Mouse (Mus musculus) mesoderm, embryonic 11.5 days (tissue): ENCODE data around the gene Fam167b.

Source experiments
- DNase-seq: peaks from one replicate; pipeline ENCODE4 v3.0.0-alpha.2; 2012; ENCODE audit warnings: low read depth, low spot score

Fam167b gene

GRCm38 (mm10) chr4:129608426-129609025 is 30.2 kb upstream of the Fam167b start:
- peak; percentile 89 for DNase-seq

DNA sequence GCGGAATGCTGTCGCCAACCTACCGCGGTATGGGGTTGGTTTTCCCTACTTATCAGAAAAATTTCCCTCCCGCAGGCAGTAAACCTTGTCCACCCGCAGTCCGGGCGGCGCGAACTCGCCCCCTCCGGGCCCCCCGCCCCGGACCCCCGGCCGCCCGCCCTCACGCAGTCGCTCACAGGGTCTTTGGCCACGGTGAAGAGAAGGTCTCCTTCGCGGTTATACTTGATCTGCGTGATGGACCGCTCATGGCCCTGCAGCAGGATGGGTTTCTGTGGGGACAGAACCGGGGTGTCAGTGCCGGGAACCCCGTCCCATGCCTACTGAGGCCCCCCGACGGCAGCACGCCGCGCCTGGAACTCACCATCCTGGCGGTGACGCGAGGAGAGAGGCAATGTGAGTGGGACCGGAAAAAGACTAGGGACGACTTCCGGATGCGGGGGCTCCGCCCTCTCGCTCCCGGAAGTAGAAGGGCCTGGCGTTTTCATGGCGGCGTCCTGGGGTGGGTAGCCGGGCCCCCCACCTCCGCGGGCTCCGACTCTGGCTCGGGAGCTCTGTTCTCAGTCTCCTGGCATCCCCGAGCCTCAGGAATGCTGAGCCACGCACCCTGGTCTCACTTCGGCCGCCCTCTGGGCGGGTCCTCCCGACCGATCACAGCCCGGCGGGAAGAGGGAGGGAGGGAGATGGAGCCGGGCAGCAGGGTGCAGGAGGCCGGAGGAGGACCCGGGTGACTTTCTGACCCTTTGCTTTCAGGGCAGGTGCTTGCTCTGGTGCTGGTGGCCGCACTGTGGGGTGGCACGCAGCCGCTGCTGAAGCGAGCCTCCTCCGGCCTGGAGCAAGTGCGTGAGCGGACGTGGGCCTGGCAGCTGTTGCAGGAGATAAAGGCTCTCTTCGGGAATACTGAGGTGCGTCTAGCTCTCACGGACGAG is 22.1 kb upstream of the Fam167b start, which contains the start of the genes Eif3i and Tmem234:
Gene Eif3i, minus strand, starts transcription at position 416 of the 926 bp plus-strand sequence.
Gene Tmem234, plus strand, starts transcription at position 436 of the 926 bp plus-strand sequence.
- peak; percentile 87 for DNase-seq

DNA sequence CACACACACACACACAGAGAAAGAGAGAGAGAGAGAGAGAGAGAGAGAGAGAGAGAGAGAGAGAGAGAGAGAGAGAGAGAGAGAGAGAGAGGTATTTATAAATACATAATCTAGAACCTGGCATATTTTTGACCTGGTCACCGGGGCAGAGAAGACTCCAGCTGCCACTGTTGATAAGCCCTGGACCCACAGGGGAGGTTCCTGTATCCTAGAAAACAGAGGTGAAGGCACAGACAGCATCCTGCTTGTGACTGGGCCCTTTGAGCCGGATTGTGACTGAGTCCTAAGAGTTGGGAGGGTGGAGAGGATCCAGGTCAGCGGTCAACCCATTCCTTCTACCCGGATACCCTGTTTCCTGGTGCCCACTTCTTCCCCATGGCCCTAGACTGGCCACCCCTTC is 10.5 kb upstream of the Fam167b start:
- no peak for DNase-seq

DNA sequence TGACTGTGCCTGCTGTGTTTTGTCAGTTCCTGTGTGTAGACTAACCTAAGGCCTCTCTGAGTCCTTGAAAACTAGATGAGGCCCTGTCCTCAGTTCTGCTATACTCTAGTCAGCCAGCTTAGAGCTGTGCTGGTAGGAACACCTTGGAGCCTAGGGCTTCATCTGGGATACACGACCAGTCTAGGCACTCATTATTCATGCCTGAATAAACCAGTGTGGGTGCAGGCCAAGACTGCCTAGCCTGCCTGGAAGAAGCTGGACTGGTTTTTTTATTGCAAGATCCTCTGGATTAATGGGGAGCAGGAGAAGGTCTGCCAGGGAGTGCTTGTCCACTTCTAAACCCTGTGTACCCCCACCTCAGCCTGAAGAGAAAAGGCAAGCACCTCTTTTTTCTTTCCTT is 8.6 kb upstream of the Fam167b start:
- DNase-seq, result no peak

DNA sequence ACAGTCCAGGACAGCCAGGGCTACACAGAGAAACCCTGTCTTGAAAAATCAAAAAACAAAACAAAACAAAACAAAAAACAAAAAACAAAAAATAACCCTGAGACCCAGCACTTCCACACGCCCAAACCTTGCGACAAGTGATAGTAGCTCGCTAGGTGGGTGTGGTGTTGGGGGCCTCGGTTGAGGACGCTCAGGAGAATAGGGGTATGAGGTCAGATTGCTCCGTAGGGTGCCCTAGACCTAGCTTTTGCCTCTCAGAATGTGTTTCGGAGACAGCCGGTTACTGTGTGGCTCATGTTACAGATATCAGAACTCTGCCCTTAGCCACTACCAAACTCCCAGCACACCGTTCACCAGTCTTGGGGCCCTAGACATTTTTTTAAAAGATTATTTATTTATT is 7.4 kb upstream of the Fam167b start:
- DNase-seq, result no peak

GRCm38 (mm10) chr4:129584884-129585608 is 6.7 kb upstream of the Fam167b start:
- DNase-seq, result peak; percentile 76

DNA sequence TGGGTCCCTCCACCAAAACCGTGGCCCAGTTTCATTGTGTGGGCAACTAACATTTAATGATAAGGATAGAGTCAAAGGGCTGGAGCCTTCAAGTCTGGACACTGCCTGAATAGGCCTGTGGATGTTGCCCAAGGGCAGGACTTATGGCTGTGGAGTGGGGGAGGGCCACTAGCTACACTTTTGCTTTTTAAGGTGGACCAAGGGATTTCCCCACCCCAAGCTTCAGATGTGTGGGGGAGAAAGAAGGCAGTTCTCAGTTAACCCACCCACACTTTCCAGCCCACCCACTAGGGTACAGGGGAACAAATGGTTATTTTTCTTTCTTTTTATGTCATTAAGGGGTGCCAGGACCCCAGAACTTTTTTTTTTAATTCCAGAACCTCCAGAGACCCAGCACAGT is 6.0 kb upstream of the Fam167b start:
- no peak for DNase-seq

- DNase-seq, result no peak
These were observed 3.9 kb upstream of the Fam167b start for GRCm38 (mm10) chr4:129582251-129582650.

GRCm38 (mm10) chr4:129580347-129580746 is 2.0 kb upstream of the Fam167b start:
- no peak for DNase-seq

DNA sequence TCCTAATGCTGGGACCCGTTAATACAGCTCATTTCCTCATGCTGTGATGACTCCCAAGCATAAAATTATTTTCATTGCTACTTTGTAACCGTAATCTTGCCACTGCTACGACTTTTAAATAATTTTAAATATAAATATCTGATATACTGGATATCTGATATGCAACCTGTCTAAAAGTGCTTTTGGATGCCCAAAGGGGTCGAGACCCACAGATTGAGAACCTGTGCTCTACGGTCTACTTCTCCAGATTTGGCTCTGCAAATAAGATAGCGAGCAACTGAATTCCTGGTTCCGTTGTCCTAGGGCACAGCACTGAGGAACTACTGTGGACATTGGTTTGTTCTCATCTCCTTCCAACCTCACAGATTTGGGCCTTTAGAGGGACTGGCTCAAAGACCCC is 661 bp downstream of the Fam167b start:
- no peak for DNase-seq

DNA sequence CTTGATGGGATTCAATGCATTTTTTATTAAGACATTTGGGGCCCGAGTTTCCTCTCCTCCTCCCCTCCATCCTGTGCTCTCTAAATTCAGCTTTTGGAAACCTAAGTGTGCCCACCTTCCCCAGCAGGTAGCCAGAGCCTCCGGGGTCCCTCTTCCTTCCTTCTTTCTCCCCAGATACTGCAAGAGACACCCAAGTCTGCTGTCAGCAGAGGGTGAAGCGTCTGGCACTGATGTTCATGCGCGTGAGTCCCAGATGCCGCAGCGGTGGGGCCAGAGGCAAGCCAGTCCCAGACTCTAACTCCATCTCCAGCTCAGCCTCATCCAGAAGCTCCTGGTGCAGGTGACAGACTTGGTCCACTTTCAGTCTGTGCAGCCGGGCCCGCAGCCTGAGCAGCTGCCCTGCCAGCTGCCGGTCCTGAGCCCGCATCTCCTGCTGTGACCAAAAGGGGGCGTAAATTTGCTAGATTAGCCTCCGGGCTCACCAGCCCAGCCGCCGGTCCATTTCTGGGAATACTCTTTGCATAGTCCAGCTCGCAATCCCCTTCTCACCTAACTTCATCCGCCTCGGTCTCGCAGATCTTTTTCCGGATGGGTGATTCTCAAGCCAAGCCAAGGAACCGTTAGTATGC is 1.4 kb downstream of the Fam167b start:
- DNase-seq, result peak; percentile 71

DNA sequence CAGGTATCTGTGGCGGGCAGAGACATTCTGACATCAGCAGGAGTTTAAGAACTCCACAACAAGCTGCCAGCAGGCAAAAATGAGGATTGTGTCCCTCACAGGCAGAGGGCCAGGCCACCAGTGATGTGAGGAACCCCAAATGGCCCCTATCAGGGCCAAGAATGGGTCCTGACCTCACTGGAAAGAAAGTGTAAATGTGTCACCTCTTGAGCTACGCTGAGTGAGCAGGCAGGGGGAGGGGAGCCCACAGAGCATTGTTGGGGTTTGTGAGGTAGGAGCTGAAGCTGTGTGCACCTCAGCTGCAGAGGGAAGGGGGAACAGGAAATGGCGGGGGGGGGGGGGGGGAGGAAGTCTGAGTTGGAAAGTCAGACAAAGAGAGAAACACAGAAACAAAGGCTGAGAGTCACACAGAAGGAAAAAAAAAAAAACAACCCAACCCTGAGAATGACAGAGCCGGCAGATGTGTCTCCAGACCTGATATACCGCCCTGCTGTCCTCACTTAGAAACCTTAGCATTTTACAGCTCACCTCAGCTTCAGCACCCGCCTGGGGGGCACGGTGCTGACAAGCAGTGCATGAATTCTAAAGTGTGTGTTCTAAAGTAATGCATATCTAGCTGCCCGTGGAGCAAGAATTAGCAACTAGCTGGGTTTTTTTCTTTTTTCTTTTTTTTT is 3.0 kb downstream of the Fam167b start:
- no peak for DNase-seq

DNA sequence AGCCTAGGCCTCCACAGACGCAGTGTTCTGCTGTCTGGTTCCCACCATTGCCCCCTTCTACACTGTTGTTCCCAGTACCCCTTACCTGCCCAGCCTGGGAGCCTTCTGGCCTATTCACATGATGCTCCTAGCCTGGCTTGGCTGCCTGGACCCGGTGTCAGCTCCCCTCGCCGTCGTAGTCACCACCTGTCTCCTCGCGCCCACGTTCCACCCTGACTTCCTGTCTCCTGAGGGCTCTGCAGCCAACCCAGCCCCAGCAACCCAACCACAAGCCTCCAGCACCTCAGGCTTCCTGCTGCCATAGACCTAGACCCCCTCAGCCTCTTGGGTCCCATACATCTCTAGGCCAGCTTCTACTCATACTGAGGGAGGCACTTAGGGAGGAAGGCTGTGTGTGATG is 4.9 kb downstream of the Fam167b start, which contains the start of gene Lck:
Gene Lck, minus strand, starts transcription at position 212 of the 400 bp plus-strand sequence.
- no peak for DNase-seq

DNA sequence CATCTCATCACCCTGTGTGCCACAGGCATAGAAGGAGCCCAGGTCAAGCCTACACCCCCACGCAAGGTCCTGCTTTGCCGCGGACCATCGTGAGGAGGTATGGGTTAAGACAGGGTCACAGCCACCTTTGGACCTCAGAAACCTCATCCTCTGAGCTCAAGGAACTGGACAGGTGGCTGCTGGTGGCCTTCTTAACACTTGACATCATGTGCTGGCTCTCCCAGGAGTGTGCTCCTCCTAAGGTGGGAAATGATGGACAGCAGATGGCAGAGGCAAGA is 5.3 kb downstream of the Fam167b start:
- no peak for DNase-seq

DNA sequence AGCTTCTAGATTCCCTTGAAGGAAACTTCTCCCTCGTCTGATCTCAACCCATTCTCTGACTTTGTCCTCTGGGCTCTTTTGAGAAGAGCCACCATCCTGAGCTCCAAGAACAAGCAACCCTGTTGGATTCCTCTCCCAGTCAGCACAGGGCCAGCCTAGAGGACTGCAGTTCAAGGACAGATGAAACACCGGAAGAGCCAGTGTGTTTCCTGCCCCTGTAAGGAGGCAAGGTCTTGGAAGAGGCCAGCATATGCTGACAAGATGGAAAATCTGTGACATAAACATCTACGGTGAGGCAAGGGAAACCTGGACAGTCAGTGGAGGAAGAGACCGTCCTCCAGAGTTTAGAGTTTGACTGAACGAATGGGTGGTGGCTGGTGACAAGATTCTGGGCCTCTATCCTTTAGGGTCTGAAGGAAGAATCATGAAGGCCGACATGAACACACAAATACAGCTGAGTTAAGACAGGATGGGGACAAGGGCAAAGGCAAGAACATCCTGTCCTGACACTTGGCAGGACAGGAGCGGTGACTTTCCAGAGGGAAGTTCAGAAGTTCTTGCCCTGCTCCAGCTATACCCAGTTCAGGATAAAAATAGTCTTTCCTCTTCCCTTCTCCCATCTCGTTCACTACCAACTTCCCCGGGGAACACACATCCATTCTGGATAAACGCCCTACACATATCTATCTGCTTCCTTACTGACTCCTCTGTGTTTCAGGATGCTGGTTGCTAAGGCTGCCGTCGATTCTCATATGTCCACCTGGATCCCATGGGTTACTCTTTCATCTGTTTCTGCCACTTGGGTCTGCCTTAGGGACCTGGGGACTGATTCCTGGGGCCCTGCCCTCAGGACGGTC is 5.9 kb downstream of the Fam167b start:
- DNase-seq, result no peak

GRCm38 (mm10) chr4:129571551-129572084 is 6.7 kb downstream of the Fam167b start:
- no peak for DNase-seq

- DNase-seq, result no peak
These were observed 8.3 kb downstream of the Fam167b start for GRCm38 (mm10) chr4:129570028-129570427.

- DNase-seq, result no peak
These were observed 10.0 kb downstream of the Fam167b start for GRCm38 (mm10) chr4:129568366-129568765.

- DNase-seq, result no peak
These were observed 13.2 kb downstream of the Fam167b start for GRCm38 (mm10) chr4:129565139-129565538.

DNA sequence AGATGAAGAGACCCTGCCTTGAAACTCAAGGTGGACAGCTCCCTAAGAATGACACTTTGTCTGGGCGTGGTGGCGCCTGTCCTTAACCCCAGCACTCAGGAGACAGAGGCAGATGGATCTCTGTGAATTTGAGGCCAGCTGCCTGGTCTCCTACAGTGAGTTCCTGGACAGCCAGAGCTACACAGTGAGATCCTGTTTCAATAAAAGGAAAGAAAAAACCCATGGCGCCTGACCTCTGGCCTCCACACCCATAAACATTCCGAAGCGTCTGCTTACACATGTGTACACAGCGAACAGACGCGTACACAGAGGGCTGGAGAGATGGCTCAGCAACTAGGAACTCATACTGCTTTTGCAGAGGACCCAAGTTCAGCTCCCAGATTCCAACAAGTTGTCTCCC is 14.6 kb downstream of the Fam167b start:
- DNase-seq, result peak; percentile 86
